Mouse (Mus musculus) layer of hippocampus, postnatal 14 days (tissue): ENCODE measurements around the gene Bex4. TPM values are rescaled to one million over a fixed set of nuclear protein-coding genes. Genes with fewer than 3 reads are reported as not detected.

ENCODE experiments used
- DNase-seq, 2 experiments: peaks; one replicate each; pipeline ENCODE4 v3.0.0; 2021 to 2022; ENCODE audit warnings: low spot score in 2 of 2, mixed read lengths in 1 of 2
- microRNA-seq, 2 experiments: library from miRNA; unstranded; fragments of <30 nt; microRNA quantifications; one replicate each; pipeline ENCODE4 v1.2.0; 2021
- total RNA-seq, 2 experiments: library from RNA; stranded (reverse); gene quantifications; 2 replicates each; pipeline ENCODE4 v1.2.3; 2021

Gene Bex4
- total RNA-seq, 2 experiments from 2014 or later: 22.3 to 24.0 TPM

DNA sequence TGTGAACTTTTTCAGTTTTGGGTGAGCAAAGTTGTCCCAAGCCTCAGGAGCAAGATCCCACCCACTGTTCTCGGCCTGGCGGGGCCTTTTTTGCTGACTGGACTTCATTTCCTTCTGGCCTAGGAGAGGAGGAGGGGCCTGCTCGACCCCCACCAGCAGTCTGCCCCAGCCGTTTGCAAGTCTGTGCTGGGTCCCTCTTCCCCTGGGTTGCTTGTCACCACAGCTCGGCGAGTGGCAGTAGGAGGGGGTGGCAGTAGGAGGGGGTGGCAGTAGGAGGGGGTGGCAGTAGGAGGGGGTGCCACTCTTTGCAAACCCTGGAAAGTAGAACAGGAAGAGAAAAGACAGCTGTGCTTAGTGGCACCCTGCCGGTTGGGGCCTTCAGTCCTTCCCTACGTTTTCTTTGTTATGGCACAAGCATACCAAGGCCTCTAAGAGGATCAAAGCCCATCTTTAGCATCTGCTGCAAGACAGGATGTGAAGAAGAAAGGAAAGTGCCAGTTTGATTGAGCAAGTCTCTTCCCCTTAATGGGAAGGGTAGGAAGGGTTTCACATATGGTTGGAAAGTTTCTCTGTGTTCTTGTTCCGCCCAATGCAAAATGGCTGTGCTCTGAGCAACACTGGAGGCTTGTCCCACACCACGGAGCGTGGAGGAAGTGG, 42.2 kb downstream of the Bex4 start:
- no peak for DNase-seq

DNA sequence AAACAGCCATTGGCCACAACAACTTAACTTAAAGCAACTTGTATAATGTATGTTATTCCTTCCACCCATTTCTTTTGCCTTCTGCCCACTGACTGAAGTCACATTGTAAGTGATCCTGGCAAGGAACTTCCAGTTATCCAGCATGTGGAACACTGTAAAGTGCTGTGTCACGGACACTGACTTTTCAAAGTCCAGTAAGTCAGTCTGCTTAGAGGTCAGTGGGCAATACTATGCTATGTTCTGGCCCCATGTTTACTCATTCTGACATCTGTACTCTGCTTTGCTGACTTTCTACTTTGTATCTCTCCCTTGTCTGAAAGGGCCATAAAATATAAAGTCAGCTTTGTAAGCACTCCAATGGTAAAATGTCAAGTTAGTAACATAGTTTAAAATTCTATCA, 44.3 kb downstream of the Bex4 start:
- no peak for DNase-seq

Small RNA genes lying within 50 kb of the gene (microRNA-seq; reads per million reads assigned to microRNA genes)
- 0 reads per million in 2 experiments for gene Mir6383

Other genes with a start within 250 kb of the Bex4 start
- 10 to 100 TPM; 87.7 to 97.8 TPM for gene Arxes2, start 145.2 kb upstream of the Bex4 start, total RNA-seq
- gene Arxes1, start 105.6 kb upstream of the Bex4 start, total RNA-seq: 10 to 100 TPM; 65.0 to 75.1 TPM
- gene Bex2, start 70.8 kb upstream of the Bex4 start, total RNA-seq: 100 to 1,000 TPM; 343 to 376 TPM
- not detected for gene Nxf3, start 53.7 kb upstream of the Bex4 start, total RNA-seq
- 10 to 100 TPM; 39.5 to 42.2 TPM for gene Tceal8, start 33.3 kb downstream of the Bex4 start, total RNA-seq
- gene Tceal5, start 64.9 kb downstream of the Bex4 start, total RNA-seq: 100 to 1,000 TPM; 110 to 134 TPM
- gene Tceal7, start 75.8 kb downstream of the Bex4 start, total RNA-seq: 1 to 10 TPM in 1 of 2 experiments, under 1 TPM in 1; 0.95 to 1.7 TPM
- gene Bex1, start 76.5 kb downstream of the Bex4 start, total RNA-seq: 10 to 100 TPM; 75.5 to 80.4 TPM
- 10 to 100 TPM; 79.9 to 86.3 TPM for gene Tceal9, start 106.1 kb downstream of the Bex4 start, total RNA-seq
- 100 to 1,000 TPM; 355 to 394 TPM for gene Bex3, start 131.3 kb downstream of the Bex4 start, total RNA-seq